Mouse (Mus musculus) stomach, postnatal 0 days (tissue): ENCODE measurements around the gene Gse1. TPM values are rescaled to one million over a fixed set of nuclear protein-coding genes. Genes with fewer than 3 reads are reported as not detected.

Experiments used
- ATAC-seq: fragments of 200-750 bp; cut with Nextera tagmentation; 2 replicates; pipeline ENCODE4 v1.8.0; 2017; ENCODE audit not compliant: low FRiP score, low TSS enrichment
- DNase-seq: peaks from one replicate; pipeline ENCODE4 v3.0.0-alpha.2; 2016; ENCODE audit warnings: low spot score
- H3K27ac ChIP-seq: fragments of 300-500 bp; sonication (generic); replicated peaks from 2 replicates; pipeline ENCODE4 v1.5.1; 2014; ENCODE audit warnings: mild to moderate bottlenecking, control low read depth
- H3K27me3 ChIP-seq: fragments of 300-500 bp; sonication (generic); 2 replicates; pipeline ENCODE4 v1.6.1; 2014; ENCODE audit warnings: low read length; ENCODE audit not compliant: control insufficient read depth, insufficient read depth
- H3K36me3 ChIP-seq: fragments of 300-500 bp; sonication (generic); 2 replicates; pipeline ENCODE4 v1.6.1; 2014; ENCODE audit warnings: low read length, mixed read lengths; ENCODE audit not compliant: control insufficient read depth, insufficient read depth
- H3K4me1 ChIP-seq: fragments of 300-500 bp; sonication (generic); replicated peaks from 2 replicates; pipeline ENCODE4 v1.6.1; 2014; ENCODE audit warnings: antibody characterized with exemption; ENCODE audit not compliant: control insufficient read depth, insufficient read depth
- H3K4me2 ChIP-seq: fragments of 300-500 bp; sonication (generic); replicated peaks from 2 replicates; pipeline ENCODE4 v1.6.1; 2014; ENCODE audit warnings: low read depth, mild to moderate bottlenecking, control low read depth, moderate library complexity
- H3K4me3 ChIP-seq: fragments of 300-500 bp; sonication (generic); 2 replicates; pipeline ENCODE4 v1.5.1; 2014; ENCODE audit warnings: low read depth, low read length, control low read depth
- H3K9ac ChIP-seq: fragments of 300-500 bp; sonication (generic); 2 replicates; pipeline ENCODE4 v1.6.1; 2014; ENCODE audit warnings: mild to moderate bottlenecking, low read length, control low read depth, mixed read lengths
- H3K9me3 ChIP-seq: fragments of 300-500 bp; sonication (generic); 2 replicates; pipeline ENCODE4 v1.6.1; 2016; ENCODE audit warnings: low read length; ENCODE audit not compliant: control insufficient read depth
- CTCF ChIP-seq: IDR thresholded peaks from 2 replicates; pipeline ENCODE4 v1.5.1; 2016; ENCODE audit warnings: antibody characterized with exemption, low read depth, mild to moderate bottlenecking, moderate library complexity
- EP300 ChIP-seq: optimal IDR thresholded peaks from 2 replicates; pipeline ENCODE3; 2016; ENCODE audit warnings: antibody characterized with exemption
- WGBS: fragments of 180-500 bp; shearing (Covaris S2); extraction: QIAGEN DNeasy Blood & Tissue Kit; methylation state at CpG from one replicate; pipeline ENCODE4 v1.1.7; 2014; 5-methylcytosine and 5-hydroxymethylcytosine counted together
- polyA plus RNA-seq: library from polyadenylated mRNA; unstranded; fragments of >200 nt; fragmentation: Nextera tagmentation; extraction: Ambion mirVana; gene quantifications from 2 replicates; pipeline ENCODE4 v1.2.1, GENCODE M21; 2015

The Gse1 gene
- polyA plus RNA-seq, 1 experiment from 2014 or later: 6.4 TPM

GRCm38 (mm10) chr8:120276891-120277426 lies 48.7 kb downstream of the Gse1 start:
- Histone ChIP-seq H3K9ac (peak overlapping the region; percentile 62), H3K27me3 (no peaks in the 10 kb centered on the region), H3K9me3 (no peaks in the 10 kb centered on the region), H3K27ac (peak overlapping the region; percentile 88), H3K36me3 (no peaks in the 10 kb centered on the region), H3K4me3 (peak overlapping the region; percentile 37), H3K4me1 (peaks cover 18% of the 10 kb centered on the region), H3K4me2 (peak overlapping the region; percentile 77)
- DNase-seq (no peak), ATAC-seq (peak; percentile 0; the same call in 1 of the 2 replicates)
- no peak for TF ChIP-seq EP300
- peak; percentile 67 for TF ChIP-seq CTCF
- WGBS: 12% methylated on average over 16 of the region's 16 CpGs

DNA sequence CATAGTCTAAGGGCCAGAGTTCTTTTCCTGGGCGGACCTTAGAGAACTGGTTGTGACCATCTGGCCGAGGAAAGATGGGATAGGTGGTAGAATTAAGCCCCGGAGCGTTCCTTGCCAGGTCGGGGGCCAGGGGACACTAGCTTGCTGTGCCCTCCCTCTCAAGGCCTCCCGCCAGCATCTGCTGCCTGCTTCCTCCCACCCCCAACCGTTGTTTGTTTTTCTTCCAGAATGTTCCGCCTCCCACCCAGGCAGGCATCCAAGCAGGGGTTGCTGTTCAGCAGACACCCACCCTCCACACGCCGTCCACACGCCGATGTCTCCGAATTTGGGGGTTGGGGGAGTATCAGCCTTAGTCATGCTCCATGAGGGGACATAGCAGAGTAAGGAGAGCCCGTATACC lies 49.8 kb downstream of the Gse1 start:
- ATAC-seq: no peak
- no peak for DNase-seq

DNA sequence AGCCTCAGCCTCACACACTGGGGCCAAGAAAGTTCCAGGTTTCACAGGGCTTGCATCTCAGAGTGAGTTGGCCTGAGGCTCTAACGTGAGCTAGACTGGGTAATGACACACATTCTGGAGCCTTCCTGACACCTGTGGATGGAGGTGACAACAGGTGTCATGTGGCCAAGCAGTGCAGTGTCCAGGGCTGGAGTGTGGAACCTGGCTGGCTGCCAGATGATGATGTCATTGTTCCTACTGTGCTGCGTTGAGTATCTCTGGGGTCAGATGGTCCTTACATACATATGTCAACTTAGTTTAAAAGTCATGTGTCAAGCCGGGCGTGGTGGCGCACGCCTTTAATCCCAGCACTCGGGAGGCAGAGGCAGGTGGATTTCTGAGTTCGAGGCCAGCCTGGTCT lies 51.2 kb downstream of the Gse1 start:
- WGBS: 71% methylated on average over 8 of the region's 8 CpGs
- TF ChIP-seq EP300: no peak
- no peak for TF ChIP-seq CTCF
- Histone ChIP-seq H3K9me3 (no peaks in the 10 kb centered on the region), H3K4me1 (peaks cover 23% of the 10 kb centered on the region), H3K4me2 (no peak overlapping the region), H3K36me3 (no peaks in the 10 kb centered on the region), H3K4me3 (no peak overlapping the region), H3K27me3 (no peaks in the 10 kb centered on the region), H3K27ac (no peak overlapping the region; the same call in 1 of the 2 replicates), H3K9ac (no peak overlapping the region)
- no peak for ATAC-seq
- DNase-seq: no peak

More for the DNA sequence above, 49.8 kb downstream of the Gse1 start:
- Histone ChIP-seq H3K27ac (peak overlapping the region; percentile 65), H3K27me3 (no peaks in the 10 kb centered on the region), H3K36me3 (no peaks in the 10 kb centered on the region), H3K4me1 (peaks cover 21% of the 10 kb centered on the region), H3K9me3 (no peaks in the 10 kb centered on the region), H3K9ac (no peak overlapping the region), H3K4me2 (no peak overlapping the region), H3K4me3 (no peak overlapping the region)
- no peak for TF ChIP-seq EP300
- no peak for TF ChIP-seq CTCF
- 56% methylated on average over 14 of the region's 14 CpGs for WGBS

GRCm38 (mm10) chr8:120281487-120281886 lies 53.2 kb downstream of the Gse1 start:
- Histone ChIP-seq H3K27me3 (no peaks in the 10 kb centered on the region), H3K27ac (no peak overlapping the region), H3K4me3 (no peak overlapping the region), H3K9ac (no peak overlapping the region), H3K36me3 (no peaks in the 10 kb centered on the region), H3K4me2 (no peak overlapping the region), H3K4me1 (peaks cover 25% of the 10 kb centered on the region), H3K9me3 (no peaks in the 10 kb centered on the region)
- 24% methylated on average over 4 of the region's 4 CpGs for WGBS
- DNase-seq (peak; percentile 86), ATAC-seq (peak; percentile 11; the same call in 1 of the 2 replicates)
- no peak for TF ChIP-seq EP300
- TF ChIP-seq CTCF: peak; percentile 97

DNA sequence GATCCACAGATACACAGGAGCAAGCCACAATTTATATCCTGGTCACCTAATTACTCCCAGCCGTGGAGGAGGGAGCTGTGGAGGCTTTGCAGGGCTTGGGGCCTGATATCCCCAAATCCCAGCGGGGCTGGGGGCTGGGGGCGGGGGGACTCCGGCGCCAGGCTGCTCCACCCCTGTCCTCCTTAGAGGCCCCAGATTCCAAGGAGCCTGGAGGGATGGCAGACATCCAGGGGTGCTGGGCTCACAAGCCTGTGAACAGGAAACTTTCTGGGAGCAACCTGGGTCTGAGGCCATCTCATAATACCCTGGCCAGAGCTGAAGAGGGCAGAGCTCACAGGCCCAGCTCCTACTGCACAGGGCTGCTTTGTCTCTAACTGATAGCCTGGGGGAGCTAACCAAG lies 54.2 kb downstream of the Gse1 start:
- Histone ChIP-seq H3K27me3 (no peaks in the 10 kb centered on the region), H3K4me1 (peaks cover 16% of the 10 kb centered on the region), H3K36me3 (no peaks in the 10 kb centered on the region), H3K9me3 (no peaks in the 10 kb centered on the region), H3K4me3 (no peak overlapping the region), H3K4me2 (no peak overlapping the region), H3K27ac (no peak overlapping the region), H3K9ac (no peak overlapping the region)
- ATAC-seq: no peak
- 38% methylated on average over 5 of the region's 5 CpGs for WGBS
- no peak for DNase-seq
- TF ChIP-seq CTCF: no peak
- TF ChIP-seq EP300: no peak

DNA sequence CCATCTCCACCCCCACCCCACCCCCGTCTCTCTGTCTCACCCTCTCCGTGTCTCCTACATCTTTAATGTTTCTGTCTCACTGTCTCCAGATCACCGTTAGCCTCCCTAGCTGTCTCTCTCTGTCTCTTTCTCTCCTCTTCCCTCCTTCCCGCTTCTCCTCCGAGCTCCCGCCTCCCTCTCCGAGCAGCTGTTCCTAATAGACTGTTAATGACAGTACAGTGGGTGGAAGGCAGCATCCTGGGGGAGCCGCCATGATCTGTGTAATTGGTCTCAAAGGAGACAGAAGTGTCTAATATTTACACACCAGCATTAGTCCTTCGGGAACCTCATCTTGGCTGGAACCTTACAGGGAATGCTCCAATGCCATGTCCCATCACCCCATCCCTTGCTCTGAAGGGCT lies 56.0 kb downstream of the Gse1 start:
- no peaks in the 10 kb centered on the region for H3K36me3 ChIP-seq
- H3K9ac ChIP-seq: 0 out of 2 replicates have a peak overlapping the region, but pooled peaks have one; percentile 14
- TF ChIP-seq CTCF (no peak), EP300 (no peak)
- no peaks in the 10 kb centered on the region for H3K9me3 ChIP-seq
- H3K27ac ChIP-seq: peak overlapping the region; percentile 76
- peaks cover 17% of the 10 kb centered on the region for H3K4me1 ChIP-seq
- no peaks in the 10 kb centered on the region for H3K27me3 ChIP-seq
- WGBS: 50% methylated on average over 9 of the region's 9 CpGs
- H3K4me2 ChIP-seq: no peak overlapping the region
- ATAC-seq (no peak), DNase-seq (no peak)
- H3K4me3 ChIP-seq: no peak overlapping the region
